Mouse (Mus musculus): ENCODE data around the gene Elmod2. TPM values are rescaled to one million over a fixed set of nuclear protein-coding genes. Genes with fewer than 3 reads are reported as not detected.

Elmod2 gene
- polyA plus RNA-seq, 1 experiment from 2014 or later, result 26.2 TPM

DNA sequence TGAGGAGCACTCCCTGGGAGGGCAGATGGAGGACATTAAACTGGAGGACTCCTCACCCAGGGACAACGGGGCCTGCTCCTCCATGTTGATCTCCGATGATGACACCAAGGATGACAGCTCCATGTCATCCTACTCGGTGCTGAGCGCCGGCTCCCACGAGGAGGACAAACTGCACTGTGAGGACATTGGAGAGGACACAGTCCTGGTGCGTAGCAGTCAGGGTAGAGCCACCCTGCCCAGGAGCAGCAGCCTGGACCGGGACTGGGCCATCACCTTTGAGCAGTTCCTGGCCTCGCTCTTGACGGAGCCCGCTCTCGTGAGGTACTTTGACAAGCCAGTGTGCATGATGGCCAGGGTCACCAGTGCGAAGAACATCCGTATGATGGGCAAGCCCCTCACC, 61.1 kb downstream of the Elmod2 start:
- 95% methylated on average over 14 of the region's 14 CpGs for WGBS
- DNase-seq (ENCODE audit: low spot score), result no peak

More for the DNA sequence above, 61.1 kb downstream of the Elmod2 start:
- Histone ChIP-seq H3K9me3 (ENCODE audit: control insufficient read depth, low read length) (no peaks in the 10 kb centered on the region), H3K4me3 (ENCODE audit: low read depth, low read length) (no peak overlapping the region), H3K27me3 (ENCODE audit: control insufficient read depth, insufficient read depth, low read length) (no peaks in the 10 kb centered on the region), H3K4me1 (ENCODE audit: control insufficient read depth, insufficient read depth, low read length) (no peaks in the 10 kb centered on the region), H3K27ac (replicated peaks; ENCODE audit: low read depth, low read length) (no peak overlapping the region), H3K9ac (ENCODE audit: low read length) (no peak overlapping the region), H3K4me2 (ENCODE audit: low read depth, severe bottlenecking) (no peak overlapping the region), H3K36me3 (ENCODE audit: control insufficient read depth, insufficient read depth, low read length) (no peaks in the 10 kb centered on the region)
- no peak for ATAC-seq (ENCODE audit: insufficient number of reproducible peaks, low FRiP score, low TSS enrichment, low read depth)

Other genes with a start within 250 kb of the Elmod2 start
- gene Tbc1d9, start 167.1 kb downstream of the Elmod2 start, polyA plus RNA-seq (2014; fragmentation: Nextera tagmentation; extraction: Ambion mirVana), result 1.6 TPM in 2 replicates
- 0.93 and 1.4 TPM in 2 replicates for gene Gm10645, start 166.3 kb downstream of the Elmod2 start, polyA plus RNA-seq (2014; fragmentation: Nextera tagmentation; extraction: Ambion mirVana)
- gene Ucp1, start 42.1 kb downstream of the Elmod2 start, polyA plus RNA-seq (2014; fragmentation: Nextera tagmentation; extraction: Ambion mirVana), result not detected in 2 replicates
- gene Mgat4d, start 16.0 kb upstream of the Elmod2 start, polyA plus RNA-seq (2014; fragmentation: Nextera tagmentation; extraction: Ambion mirVana), result not detected in 2 replicates
- 2.5 and 2.7 TPM in 2 replicates for gene Clgn, start 57.4 kb upstream of the Elmod2 start, polyA plus RNA-seq (2014; fragmentation: Nextera tagmentation; extraction: Ambion mirVana)
- gene Scoc, start 125.9 kb upstream of the Elmod2 start, polyA plus RNA-seq (2014; fragmentation: Nextera tagmentation; extraction: Ambion mirVana), result 117 and 124 TPM in 2 replicates
- gene Olfr370, start 203.3 kb upstream of the Elmod2 start, polyA plus RNA-seq (2014; fragmentation: Nextera tagmentation; extraction: Ambion mirVana), result not detected in 2 replicates
- 331 and 339 TPM in 2 replicates for gene Ndufb7, start 234.2 kb upstream of the Elmod2 start, polyA plus RNA-seq (2014; fragmentation: Nextera tagmentation; extraction: Ambion mirVana)